7 mouse cellular contexts compared by ENCODE assay signal in genomic region chr6:53760651-53761058, GRCm38 (mm10). TPM values are rescaled to one million over a fixed set of nuclear protein-coding genes. Genes with fewer than 3 reads are reported as not detected.
DNase-seq lines count a peak whose midpoint lies in the region; TF ChIP-seq lines count a peak whose summit lies in the region.

No protein-coding gene starts in this region.

- peak; percentile 6; the same call in 1 of the 2 replicates for TF ChIP-seq CTCF in brain, embryonic 14.5 days (IDR thresholded peaks at IDR 0.05; ENCODE audit: borderline replicate concordance, extremely low read depth, insufficient read depth, insufficient read length)

- peak; percentile 71 for DNase-seq in adipocyte (ENCODE audit: low spot score)
- DNase-seq in brain, embryonic 14.5 days (ENCODE audit: low read depth) = peak; percentile 77
- peak; percentile 25 to 46 for DNase-seq in gastrocnemius, postnatal 36 days
- DNase-seq in kidney, postnatal 25 days = peak; percentile 48 to 68
- DNase-seq in neural tube, embryonic 10.5 days (ENCODE audit: extremely low spot score, low spot score) = peak; percentile 55
- DNase-seq in spleen, adult 12 weeks (ENCODE audit: low spot score) = no peak
- no peak for DNase-seq in urinary bladder, postnatal 10 days (ENCODE audit: low spot score)

- TF ChIP-seq POLR2A in brain, embryonic 14.5 days (IDR thresholded peaks at IDR 0.05; ENCODE audit: borderline replicate concordance, extremely low read depth, insufficient read depth, insufficient read length, poor library complexity, severe bottlenecking) = no peak

- intact Hi-C loops in gastrocnemius, postnatal 36 days (cut with DNase I) = no loop called here

RNA-seq across cellular contexts. Expression of gene Tril, which starts 60.0 kb away (rescaled TPM):
- polyA plus RNA-seq in brain, embryonic 14.5 days (2012; rRNA removed) = 8.0 and 15.5 TPM in 2 replicates
- total RNA-seq in gastrocnemius, postnatal 36 days (2021) = 1 to 10 TPM; 2.2 to 3.0 TPM

Comparison
In these comparisons a context has a peak if more than half of its experiments do, and no peak if none do; other contexts are left out.
1. DNase-seq: peak in adipocyte (single experiment), brain, embryonic 14.5 days (single experiment), gastrocnemius, postnatal 36 days (2 of 2), kidney, postnatal 25 days (2 of 2) and neural tube, embryonic 10.5 days (single experiment); none in spleen, adult 12 weeks (single experiment) and urinary bladder, postnatal 10 days (single experiment).